Mouse (Mus musculus): Measurements from ENCODE around the gene Gm26661. TPM values are rescaled to one million over a fixed set of nuclear protein-coding genes. Genes with fewer than 3 reads are reported as not detected.

Gene Gm26661
- polyA plus RNA-seq, 1 experiment from 2014 or later: not detected

GRCm38 (mm10) chr14:7795961-7796360, 4.6 kb downstream of the Gm26661 start:
- Histone ChIP-seq H3K9ac (ENCODE audit: low read length) (no peak overlapping the region), H3K27ac (ENCODE audit: low read depth, low read length) (no peak overlapping the region), H3K4me1 (ENCODE audit: control insufficient read depth, insufficient read depth, low read length) (peaks cover 8% of the 10 kb centered on the region; the same call in 1 of the 2 replicates), H3K4me3 (ENCODE audit: low read depth, low read length) (no peak overlapping the region), H3K27me3 (replicated peaks; ENCODE audit: control insufficient read depth, insufficient read depth, low read length) (no peaks in the 10 kb centered on the region), H3K36me3 (ENCODE audit: control insufficient read depth, insufficient read depth, low read length) (no peaks in the 10 kb centered on the region), H3K4me2 (ENCODE audit: low read length) (no peak overlapping the region), H3K9me3 (replicated peaks; ENCODE audit: control insufficient read depth, low read length) (no peaks in the 10 kb centered on the region)
- DNase-seq (ENCODE audit: low spot score) (no peak), ATAC-seq (no peak)
- WGBS: 94% methylated on average over 4 of the region's 4 CpGs

- Histone ChIP-seq H3K9ac (ENCODE audit: low read length) (no peak overlapping the region), H3K4me2 (ENCODE audit: low read length) (no peak overlapping the region), H3K36me3 (ENCODE audit: control insufficient read depth, insufficient read depth, low read length) (no peaks in the 10 kb centered on the region), H3K27me3 (replicated peaks; ENCODE audit: control insufficient read depth, insufficient read depth, low read length) (no peaks in the 10 kb centered on the region), H3K4me3 (ENCODE audit: low read depth, low read length) (no peak overlapping the region), H3K9me3 (replicated peaks; ENCODE audit: control insufficient read depth, low read length) (no peaks in the 10 kb centered on the region), H3K4me1 (ENCODE audit: control insufficient read depth, insufficient read depth, low read length) (no peaks in the 10 kb centered on the region), H3K27ac (ENCODE audit: low read depth, low read length) (no peak overlapping the region)
- DNase-seq (ENCODE audit: low spot score) (no peak), ATAC-seq (no peak)
Measured at GRCm38 (mm10) chr14:7800611-7801010, 9.2 kb downstream of the Gm26661 start.

- H3K27ac ChIP-seq (ENCODE audit: low read depth, low read length): no peak overlapping the region
- H3K4me3 ChIP-seq (ENCODE audit: low read depth, low read length): no peak overlapping the region
- DNase-seq (ENCODE audit: low spot score) (peak; percentile 57), ATAC-seq (no peak)
- H3K27me3 ChIP-seq (replicated peaks; ENCODE audit: control insufficient read depth, insufficient read depth, low read length): no peaks in the 10 kb centered on the region
- no peaks in the 10 kb centered on the region for H3K9me3 ChIP-seq (replicated peaks; ENCODE audit: control insufficient read depth, low read length)
- H3K4me1 ChIP-seq (ENCODE audit: control insufficient read depth, insufficient read depth, low read length): no peaks in the 10 kb centered on the region
- no peak overlapping the region for H3K9ac ChIP-seq (ENCODE audit: low read length)
- 5% methylated on average over 4 of the region's 4 CpGs for WGBS
- no peak overlapping the region for H3K4me2 ChIP-seq (ENCODE audit: low read length)
- no peaks in the 10 kb centered on the region for H3K36me3 ChIP-seq (ENCODE audit: control insufficient read depth, insufficient read depth, low read length)
Measured at GRCm38 (mm10) chr14:7801831-7802230, 10.4 kb downstream of the Gm26661 start.

GRCm38 (mm10) chr14:7803874-7804557, 12.6 kb downstream of the Gm26661 start:
- Histone ChIP-seq H3K4me2 (ENCODE audit: low read length) (no peak overlapping the region), H3K27ac (ENCODE audit: low read depth, low read length) (no peak overlapping the region), H3K4me1 (ENCODE audit: control insufficient read depth, insufficient read depth, low read length) (no peaks in the 10 kb centered on the region), H3K9ac (ENCODE audit: low read length) (no peak overlapping the region), H3K9me3 (replicated peaks; ENCODE audit: control insufficient read depth, low read length) (no peaks in the 10 kb centered on the region), H3K36me3 (ENCODE audit: control insufficient read depth, insufficient read depth, low read length) (no peaks in the 10 kb centered on the region), H3K4me3 (ENCODE audit: low read depth, low read length) (no peak overlapping the region), H3K27me3 (replicated peaks; ENCODE audit: control insufficient read depth, insufficient read depth, low read length) (no peaks in the 10 kb centered on the region)
- ATAC-seq: no peak
- no peak for DNase-seq (ENCODE audit: low spot score)
- 74% methylated on average over 4 of the region's 4 CpGs for WGBS

- Histone ChIP-seq H3K9me3 (replicated peaks; ENCODE audit: control insufficient read depth, low read length) (no peaks in the 10 kb centered on the region), H3K4me3 (ENCODE audit: low read depth, low read length) (no peak overlapping the region), H3K27ac (ENCODE audit: low read depth, low read length) (no peak overlapping the region), H3K36me3 (ENCODE audit: control insufficient read depth, insufficient read depth, low read length) (no peaks in the 10 kb centered on the region), H3K27me3 (replicated peaks; ENCODE audit: control insufficient read depth, insufficient read depth, low read length) (no peaks in the 10 kb centered on the region), H3K4me1 (ENCODE audit: control insufficient read depth, insufficient read depth, low read length) (no peaks in the 10 kb centered on the region), H3K4me2 (ENCODE audit: low read length) (no peak overlapping the region), H3K9ac (ENCODE audit: low read length) (no peak overlapping the region)
- 97% methylated on average over 2 of the region's 2 CpGs for WGBS
- DNase-seq (ENCODE audit: low spot score) (no peak), ATAC-seq (no peak)
Measured at GRCm38 (mm10) chr14:7804558-7804905, 13.1 kb downstream of the Gm26661 start.

- no peak for DNase-seq (ENCODE audit: low spot score)
- H3K4me2 ChIP-seq (ENCODE audit: low read length): no peak overlapping the region
- no peaks in the 10 kb centered on the region for H3K9me3 ChIP-seq (replicated peaks; ENCODE audit: control insufficient read depth, low read length)
- ATAC-seq: no peak
- 79% methylated on average over 4 of the region's 4 CpGs for WGBS
- H3K4me3 ChIP-seq (ENCODE audit: low read depth, low read length): no peak overlapping the region
- H3K4me1 ChIP-seq (ENCODE audit: control insufficient read depth, insufficient read depth, low read length): no peaks in the 10 kb centered on the region
- H3K36me3 ChIP-seq (ENCODE audit: control insufficient read depth, insufficient read depth, low read length): no peaks in the 10 kb centered on the region
- no peak overlapping the region for H3K9ac ChIP-seq (ENCODE audit: low read length)
- no peak overlapping the region for H3K27ac ChIP-seq (ENCODE audit: low read depth, low read length)
- H3K27me3 ChIP-seq (replicated peaks; ENCODE audit: control insufficient read depth, insufficient read depth, low read length): no peaks in the 10 kb centered on the region
Measured at GRCm38 (mm10) chr14:7807711-7808110, 16.3 kb downstream of the Gm26661 start.

GRCm38 (mm10) chr14:7808501-7808981, 17.2 kb downstream of the Gm26661 start:
- H3K27ac ChIP-seq (ENCODE audit: low read depth, low read length): no peak overlapping the region

GRCm38 (mm10) chr14:7809043-7809955, 17.9 kb downstream of the Gm26661 start:
- H3K27me3 ChIP-seq (replicated peaks; ENCODE audit: control insufficient read depth, insufficient read depth, low read length): no peaks in the 10 kb centered on the region
- no peak overlapping the region for H3K27ac ChIP-seq (ENCODE audit: low read depth, low read length)
- no peaks in the 10 kb centered on the region for H3K9me3 ChIP-seq (replicated peaks; ENCODE audit: control insufficient read depth, low read length)
- no peak overlapping the region for H3K4me2 ChIP-seq (ENCODE audit: low read length)
- ATAC-seq (no peak), DNase-seq (ENCODE audit: low spot score) (peak; percentile 46)
- H3K4me3 ChIP-seq (ENCODE audit: low read depth, low read length): no peak overlapping the region
- H3K36me3 ChIP-seq (ENCODE audit: control insufficient read depth, insufficient read depth, low read length): no peaks in the 10 kb centered on the region
- H3K4me1 ChIP-seq (ENCODE audit: control insufficient read depth, insufficient read depth, low read length): no peaks in the 10 kb centered on the region
- no peak overlapping the region for H3K9ac ChIP-seq (ENCODE audit: low read length)
- 86% methylated on average over 12 of the region's 12 CpGs for WGBS

More at GRCm38 (mm10) chr14:7808501-7808981, 17.2 kb downstream of the Gm26661 start:
- no peak overlapping the region for H3K9ac ChIP-seq (ENCODE audit: low read length)
- WGBS: 76% methylated on average over 11 of the region's 11 CpGs
- no peaks in the 10 kb centered on the region for H3K36me3 ChIP-seq (ENCODE audit: control insufficient read depth, insufficient read depth, low read length)
- H3K27me3 ChIP-seq (replicated peaks; ENCODE audit: control insufficient read depth, insufficient read depth, low read length): no peaks in the 10 kb centered on the region
- DNase-seq (ENCODE audit: low spot score) (no peak), ATAC-seq (no peak)
- H3K4me1 ChIP-seq (ENCODE audit: control insufficient read depth, insufficient read depth, low read length): no peaks in the 10 kb centered on the region
- no peak overlapping the region for H3K4me2 ChIP-seq (ENCODE audit: low read length)
- H3K4me3 ChIP-seq (ENCODE audit: low read depth, low read length): no peak overlapping the region
- no peaks in the 10 kb centered on the region for H3K9me3 ChIP-seq (replicated peaks; ENCODE audit: control insufficient read depth, low read length)

Data from forebrain, embryonic 14.5 days (tissue).